Mouse (Mus musculus): ENCODE results near the gene Arhgef12.

DNA sequence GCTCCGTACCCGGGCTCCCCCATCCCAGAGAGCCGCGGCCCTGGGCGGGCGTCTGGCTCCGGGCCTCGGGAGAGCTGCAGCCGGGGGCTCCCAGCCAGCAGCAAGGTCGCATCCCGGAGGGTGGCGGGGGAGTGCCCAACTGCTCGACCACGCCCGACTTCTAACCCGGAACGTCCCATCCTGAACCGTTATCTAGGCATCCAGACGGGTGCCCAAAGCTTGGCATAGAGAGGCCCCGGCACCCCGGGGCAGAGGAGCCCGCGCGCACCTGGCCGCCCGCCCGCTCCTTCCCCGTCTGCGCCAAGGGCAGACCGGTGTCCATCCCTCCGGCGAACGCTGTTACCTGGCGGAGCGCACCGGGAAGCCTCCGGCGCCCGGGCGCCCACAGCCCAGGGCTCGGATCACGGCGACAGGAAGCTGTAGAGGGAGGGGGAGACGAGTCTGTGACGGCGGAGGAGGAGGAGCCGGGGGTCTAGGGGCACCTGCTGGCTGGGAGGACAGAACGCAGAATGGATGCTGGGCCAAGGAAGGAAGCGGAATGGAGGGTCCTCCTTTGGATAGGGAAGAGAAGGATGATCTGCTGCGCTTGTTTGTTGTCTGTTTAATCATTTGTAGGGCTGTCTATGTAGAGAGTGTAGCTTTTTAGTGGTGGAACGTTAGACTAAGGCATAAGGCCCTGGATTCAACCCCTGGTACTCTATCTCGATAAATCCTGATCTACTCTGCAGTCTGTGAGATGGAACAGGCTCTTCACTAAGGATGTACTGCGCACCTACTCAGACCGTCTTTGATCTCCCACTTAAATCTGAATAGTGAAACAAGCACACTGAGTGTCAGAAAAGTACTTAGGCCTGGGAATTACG is 9.3 kb upstream of the Arhgef12 start, which contains the start of gene Tmem136:
- TF ChIP-seq POLR2A (IDR thresholded peaks at IDR 0.05; ENCODE audit: extremely low read depth, insufficient read depth, low read length) (no peak), CTCF (IDR thresholded peaks at IDR 0.05; ENCODE audit: low read depth, low read length) (no peak)
